Mouse (Mus musculus): ENCODE results near the gene Adam33. TPM values are rescaled to one million over a fixed set of nuclear protein-coding genes. Genes with fewer than 3 reads are reported as not detected.
A peak's percentile ranks its signal among the peaks of the same experiment; 100 is the strongest.

The Adam33 gene
- polyA plus RNA-seq, 2 experiments: 0.17 to 0.67 TPM

DNA sequence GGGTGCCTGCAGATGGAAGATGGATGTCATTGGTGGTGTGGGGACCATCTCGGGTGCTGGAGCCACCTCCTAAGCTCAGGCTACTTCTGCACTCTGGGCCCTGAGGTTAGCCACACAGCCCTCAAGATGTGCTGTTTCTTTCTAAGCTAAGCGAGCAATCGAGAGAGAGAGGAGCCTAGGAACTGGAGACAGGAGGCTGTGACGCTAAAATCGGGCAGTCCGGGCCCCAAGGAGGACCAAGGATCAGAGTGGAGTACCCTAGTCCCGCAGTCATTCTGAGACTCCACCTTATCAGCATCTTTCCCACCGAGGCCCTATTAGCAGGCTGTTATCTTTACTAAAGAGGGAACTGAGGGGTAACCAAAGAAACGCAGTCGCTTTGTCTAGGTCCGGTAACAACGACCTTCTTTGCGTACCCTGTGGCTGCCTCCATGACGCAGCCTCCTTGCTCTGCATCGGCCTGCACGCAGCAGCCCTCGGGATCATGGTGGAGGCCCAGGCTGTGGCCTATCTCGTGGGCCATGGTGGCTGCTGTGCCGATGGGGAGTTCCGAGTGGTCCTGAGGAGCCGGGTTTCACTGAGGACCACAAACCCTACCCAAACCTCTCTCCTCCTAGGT is 8.9 kb downstream of the Adam33 start:
- H3K9me3 ChIP-seq (ENCODE audit: control insufficient read depth, low read length): no peaks in the 10 kb centered on the region
- peaks cover 55% of the 10 kb centered on the region for H3K27me3 ChIP-seq (ENCODE audit: control insufficient read depth, insufficient read depth, low read length)
- TF ChIP-seq EP300 (IDR thresholded peaks at IDR 0.05; ENCODE audit: low read depth) (no peak), CTCF (IDR thresholded peaks at IDR 0.05; ENCODE audit: low read depth) (no peak)
- WGBS (ENCODE audit: insufficient replicate concordance): 2% methylated on average over 21 of the region's 21 CpGs
- no peaks in the 10 kb centered on the region for H3K36me3 ChIP-seq (replicated peaks; ENCODE audit: control insufficient read depth, insufficient read depth, low read depth)
- H3K4me2 ChIP-seq (ENCODE audit: low read depth): peak overlapping the region; percentile 8; the same call in 1 of the 2 replicates
- ATAC-seq (ENCODE audit: insufficient read depth) (no peak), DNase-seq (ENCODE audit: low read depth in 3 of 3, low spot score in 3 of 3) (no peak)
- no peak overlapping the region for H3K27ac ChIP-seq
- H3K4me1 ChIP-seq (replicated peaks; ENCODE audit: control insufficient read depth in 2 of 2, insufficient read depth in 2 of 2, low read length in 1 of 2): peaks cover 0 to 3% of the 10 kb centered on the region in 2 experiments; a peak in 2 of 4 replicates
- H3K4me3 ChIP-seq (ENCODE audit: insufficient read depth in 1 of 2, low read depth in 2 of 2, low read length in 2 of 2): peak overlapping the region in 1 of 2 experiments; percentile 10; a peak in 2 of 4 replicates
- H3K9ac ChIP-seq (replicated peaks): no peak overlapping the region

DNA sequence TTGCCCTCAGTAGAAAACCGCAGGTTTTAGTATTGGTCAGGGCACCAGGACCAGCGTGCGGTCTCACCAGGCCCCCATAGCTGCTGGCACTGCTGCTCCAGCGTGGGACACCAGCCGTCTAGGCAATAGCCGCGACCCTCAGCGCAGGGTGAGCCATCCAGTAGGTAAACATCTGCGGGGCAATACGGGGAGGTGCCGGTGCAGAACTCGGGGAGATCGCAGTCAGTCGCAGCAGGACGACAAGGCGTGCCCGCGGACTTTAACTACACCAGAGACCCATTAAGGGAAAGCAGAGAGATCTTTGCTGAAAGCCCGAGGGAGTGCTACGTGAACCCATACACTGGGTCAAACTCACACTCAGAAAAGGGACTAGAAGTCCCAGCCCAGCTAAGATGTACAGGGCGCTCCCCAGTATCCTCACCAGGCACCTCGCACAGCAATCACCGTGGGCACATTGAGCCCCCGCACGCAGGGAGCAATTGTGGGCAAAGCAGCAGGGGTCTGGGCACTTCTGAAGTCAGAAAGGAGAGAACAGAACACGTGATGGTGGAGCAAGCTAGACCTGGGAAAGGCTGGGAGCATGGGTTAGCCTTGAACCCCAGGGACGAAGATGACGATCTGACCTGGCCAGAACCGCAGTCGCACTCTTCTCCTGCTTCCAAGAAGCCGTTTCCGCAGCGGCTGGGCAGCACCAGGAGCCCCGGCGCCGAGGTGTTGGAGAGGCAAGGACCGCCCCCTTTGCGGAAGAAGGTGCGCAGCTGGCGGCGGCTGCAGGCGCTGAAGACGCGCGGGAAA is 9.6 kb downstream of the Adam33 start:
- H3K9ac ChIP-seq (replicated peaks): no peak overlapping the region
- H3K27ac ChIP-seq: no peak overlapping the region
- 2% methylated on average over 45 of the region's 45 CpGs for WGBS (ENCODE audit: insufficient replicate concordance)
- no peak for DNase-seq (ENCODE audit: low read depth in 3 of 3, low spot score in 3 of 3)
- peak overlapping the region in 1 of 2 experiments; percentile 10; a peak in 2 of 4 replicates for H3K4me3 ChIP-seq (ENCODE audit: insufficient read depth in 1 of 2, low read depth in 2 of 2, low read length in 2 of 2)
- no peak for ATAC-seq (ENCODE audit: insufficient read depth)
- H3K9me3 ChIP-seq (ENCODE audit: control insufficient read depth, low read length): no peaks in the 10 kb centered on the region
- peaks cover 55% of the 10 kb centered on the region for H3K27me3 ChIP-seq (ENCODE audit: control insufficient read depth, insufficient read depth, low read length)
- H3K36me3 ChIP-seq (replicated peaks; ENCODE audit: control insufficient read depth, insufficient read depth, low read depth): no peaks in the 10 kb centered on the region
- TF ChIP-seq CTCF (IDR thresholded peaks at IDR 0.05; ENCODE audit: low read depth) (no peak), EP300 (IDR thresholded peaks at IDR 0.05; ENCODE audit: low read depth) (no peak)
- H3K4me2 ChIP-seq (ENCODE audit: low read depth): peak overlapping the region; percentile 8; the same call in 1 of the 2 replicates
- H3K4me1 ChIP-seq (replicated peaks; ENCODE audit: control insufficient read depth in 2 of 2, insufficient read depth in 2 of 2, low read length in 1 of 2): peaks cover 0 to 3% of the 10 kb centered on the region in 2 experiments; a peak in 2 of 4 replicates

DNA sequence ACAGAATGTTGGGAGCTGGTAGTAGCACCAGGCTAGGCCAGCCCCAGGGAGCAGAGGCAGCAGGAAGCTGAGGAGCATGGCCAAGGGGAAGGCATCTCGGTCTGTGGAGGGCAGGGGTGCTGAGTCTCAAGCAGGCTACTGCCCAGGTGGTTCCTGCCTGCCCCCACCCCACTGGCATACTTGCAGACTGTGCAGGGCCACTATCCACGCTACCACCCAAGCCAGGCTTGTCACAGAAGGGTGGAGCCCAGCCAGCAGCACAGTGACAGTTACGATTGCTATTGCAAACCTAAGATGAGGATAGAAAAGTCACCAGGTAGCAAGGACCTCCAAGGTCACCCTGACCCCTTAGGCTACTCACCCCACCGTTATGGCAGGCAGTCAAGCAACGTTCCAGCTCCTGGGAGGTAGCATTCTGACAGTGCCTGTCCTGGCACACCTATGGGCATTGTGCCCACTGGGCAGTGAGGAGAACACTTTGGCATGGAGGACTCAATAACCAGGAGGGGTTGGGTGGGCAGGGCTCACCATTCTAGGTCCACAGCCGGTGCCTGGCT is 10.7 kb downstream of the Adam33 start:
- no peak for ATAC-seq (ENCODE audit: insufficient read depth)
- Histone ChIP-seq H3K27ac (no peak overlapping the region), H3K4me3 (ENCODE audit: insufficient read depth in 1 of 2, low read depth in 2 of 2, low read length in 2 of 2) (no peak overlapping the region), H3K36me3 (replicated peaks; ENCODE audit: control insufficient read depth, insufficient read depth, low read depth) (no peaks in the 10 kb centered on the region), H3K27me3 (ENCODE audit: control insufficient read depth, insufficient read depth, low read length) (peaks cover 55% of the 10 kb centered on the region), H3K4me2 (ENCODE audit: low read depth) (no peak overlapping the region), H3K9ac (replicated peaks) (no peak overlapping the region), H3K4me1 (replicated peaks; ENCODE audit: control insufficient read depth in 2 of 2, insufficient read depth in 2 of 2, low read length in 1 of 2) (peaks cover 0 to 3% of the 10 kb centered on the region in 2 experiments; a peak in 2 of 4 replicates), H3K9me3 (ENCODE audit: control insufficient read depth, low read length) (no peaks in the 10 kb centered on the region)
- TF ChIP-seq EP300 (IDR thresholded peaks at IDR 0.05; ENCODE audit: low read depth) (no peak), CTCF (IDR thresholded peaks at IDR 0.05; ENCODE audit: low read depth) (no peak)
- no peak for DNase-seq (ENCODE audit: low read depth in 3 of 3, low spot score in 3 of 3)
- WGBS (ENCODE audit: insufficient replicate concordance): 48% methylated on average over 6 of the region's 6 CpGs

DNA sequence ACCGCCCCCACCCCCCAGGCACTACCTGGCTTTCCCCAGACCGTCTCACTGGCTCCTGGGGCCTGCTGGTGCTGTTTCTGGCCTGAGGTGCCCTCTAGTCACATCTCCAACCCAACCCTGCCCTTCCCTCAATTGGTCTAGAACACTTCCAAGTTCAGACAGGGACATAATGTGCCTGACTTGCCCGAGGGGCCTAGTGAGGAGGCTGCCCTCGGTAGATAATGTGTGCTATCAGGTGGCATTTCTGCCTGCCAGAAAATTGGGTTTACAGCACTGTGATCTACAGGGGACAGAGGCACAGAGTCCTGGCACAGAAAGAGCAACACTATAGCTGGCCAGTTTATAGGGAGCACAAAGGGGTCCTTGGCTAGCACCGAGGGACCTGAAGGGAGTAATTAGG is 11.6 kb downstream of the Adam33 start:
- Histone ChIP-seq H3K4me3 (ENCODE audit: insufficient read depth in 1 of 2, low read depth in 2 of 2, low read length in 2 of 2) (no peak overlapping the region), H3K4me1 (replicated peaks; ENCODE audit: control insufficient read depth in 2 of 2, insufficient read depth in 2 of 2, low read length in 1 of 2) (peaks cover 0 to 3% of the 10 kb centered on the region in 2 experiments; a peak in 2 of 4 replicates), H3K9ac (replicated peaks) (no peak overlapping the region), H3K4me2 (ENCODE audit: low read depth) (no peak overlapping the region), H3K9me3 (ENCODE audit: control insufficient read depth, low read length) (no peaks in the 10 kb centered on the region), H3K27me3 (ENCODE audit: control insufficient read depth, insufficient read depth, low read length) (peaks cover 52% of the 10 kb centered on the region), H3K36me3 (replicated peaks; ENCODE audit: control insufficient read depth, insufficient read depth, low read depth) (no peaks in the 10 kb centered on the region), H3K27ac (no peak overlapping the region)
- DNase-seq (ENCODE audit: low read depth in 3 of 3, low spot score in 3 of 3) (peak in 2 of 3 experiments; percentile 17), ATAC-seq (ENCODE audit: insufficient read depth) (peak; percentile 47; the same call in 1 of the 2 replicates)
- 44% methylated on average over 5 of the region's 5 CpGs for WGBS (ENCODE audit: insufficient replicate concordance)
- peak; percentile 62 for TF ChIP-seq EP300 (IDR thresholded peaks at IDR 0.05; ENCODE audit: low read depth)
- TF ChIP-seq CTCF (IDR thresholded peaks at IDR 0.05; ENCODE audit: low read depth): no peak

DNA sequence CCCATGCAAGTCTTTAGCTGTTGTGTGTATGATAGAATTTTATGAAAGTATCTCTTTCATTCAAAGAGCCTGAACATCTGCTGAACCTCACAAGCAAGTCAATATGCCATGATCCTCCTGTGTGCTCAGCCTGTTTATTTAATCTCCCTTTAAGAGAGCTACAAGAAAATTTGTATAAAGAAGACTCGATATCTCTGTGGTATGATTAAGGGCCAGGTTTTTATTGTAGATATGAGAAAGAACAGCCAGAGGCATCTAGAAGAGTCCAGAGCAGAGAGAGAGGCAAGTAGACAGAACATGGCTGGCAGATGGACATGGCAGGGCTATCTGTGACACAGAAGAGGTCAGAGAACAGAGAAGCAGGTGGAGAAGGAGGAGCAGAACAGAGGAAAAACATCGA is 17.6 kb downstream of the Adam33 start:
- TF ChIP-seq CTCF (IDR thresholded peaks at IDR 0.05; ENCODE audit: low read depth) (no peak), EP300 (IDR thresholded peaks at IDR 0.05; ENCODE audit: low read depth) (no peak)
- H3K27me3 ChIP-seq (ENCODE audit: control insufficient read depth, insufficient read depth, low read length): peaks cover 32% of the 10 kb centered on the region

More for the DNA sequence above, 17.6 kb downstream of the Adam33 start:
- Histone ChIP-seq H3K9me3 (ENCODE audit: control insufficient read depth, low read length) (no peaks in the 10 kb centered on the region), H3K4me2 (ENCODE audit: low read depth) (no peak overlapping the region), H3K4me1 (replicated peaks; ENCODE audit: control insufficient read depth in 2 of 2, insufficient read depth in 2 of 2, low read length in 1 of 2) (peaks cover 0 to 2% of the 10 kb centered on the region in 2 experiments; a peak in 1 of 4 replicates), H3K36me3 (replicated peaks; ENCODE audit: control insufficient read depth, insufficient read depth, low read depth) (no peaks in the 10 kb centered on the region), H3K4me3 (ENCODE audit: insufficient read depth in 1 of 2, low read depth in 2 of 2, low read length in 2 of 2) (no peak overlapping the region), H3K27ac (no peak overlapping the region), H3K9ac (replicated peaks) (no peak overlapping the region)
- no peak for ATAC-seq (ENCODE audit: insufficient read depth)
- no peak for DNase-seq (ENCODE audit: low read depth in 3 of 3, low spot score in 3 of 3)
- 58% methylated on average over 2 of the region's 2 CpGs for WGBS (ENCODE audit: insufficient replicate concordance)
